Mouse (Mus musculus): ENCODE data around the gene Gm9837.

DNA sequence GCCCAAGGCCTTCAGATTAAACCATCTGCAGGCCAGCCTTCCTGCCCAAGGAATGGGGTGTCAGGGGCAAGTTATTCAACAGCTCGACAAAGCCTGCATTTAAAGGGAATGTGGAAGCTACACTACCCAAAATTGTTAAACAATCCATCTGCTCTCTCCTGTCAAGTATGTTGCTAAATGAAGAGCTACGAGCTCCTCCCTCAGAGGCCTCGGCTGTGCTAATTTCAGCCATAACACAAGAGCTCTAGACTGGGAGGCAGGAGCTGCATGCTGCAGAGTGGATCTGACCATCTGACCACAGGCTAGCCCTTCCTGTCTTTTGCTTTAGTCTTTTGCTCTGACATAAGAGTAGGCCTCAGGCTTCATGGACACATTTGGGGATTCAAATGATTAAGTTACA is 45.0 kb downstream of the Gm9837 start:
- no peak for TF ChIP-seq CHD2 (IDR thresholded peaks at IDR 0.05; ENCODE audit: low read depth, low read length)
- no peak for TF ChIP-seq MAFK (IDR thresholded peaks at IDR 0.05; ENCODE audit: insufficient read depth, low read depth, low read length)
- no peak for TF ChIP-seq ZNF384 (IDR thresholded peaks at IDR 0.05; ENCODE audit: low read depth, low read length)
